Mouse (Mus musculus): ENCODE measurements around the gene Pgm3.

- TF ChIP-seq CTCF (IDR thresholded peaks at IDR 0.05; ENCODE audit: low read depth): no peak
- no peak for TF ChIP-seq EP300 (optimal IDR thresholded peaks at IDR 0.05)
These were observed 2.1 kb upstream of the Pgm3 start for GRCm38 (mm10) chr9:86573616-86574303.
